Mouse (Mus musculus) urinary bladder, postnatal 10 days (tissue): ENCODE results near the gene Tubb5.

Source experiments
- DNase-seq: peaks from one replicate; pipeline ENCODE4 v3.0.0; 2022; ENCODE audit warnings: low spot score

The Tubb5 gene

DNA sequence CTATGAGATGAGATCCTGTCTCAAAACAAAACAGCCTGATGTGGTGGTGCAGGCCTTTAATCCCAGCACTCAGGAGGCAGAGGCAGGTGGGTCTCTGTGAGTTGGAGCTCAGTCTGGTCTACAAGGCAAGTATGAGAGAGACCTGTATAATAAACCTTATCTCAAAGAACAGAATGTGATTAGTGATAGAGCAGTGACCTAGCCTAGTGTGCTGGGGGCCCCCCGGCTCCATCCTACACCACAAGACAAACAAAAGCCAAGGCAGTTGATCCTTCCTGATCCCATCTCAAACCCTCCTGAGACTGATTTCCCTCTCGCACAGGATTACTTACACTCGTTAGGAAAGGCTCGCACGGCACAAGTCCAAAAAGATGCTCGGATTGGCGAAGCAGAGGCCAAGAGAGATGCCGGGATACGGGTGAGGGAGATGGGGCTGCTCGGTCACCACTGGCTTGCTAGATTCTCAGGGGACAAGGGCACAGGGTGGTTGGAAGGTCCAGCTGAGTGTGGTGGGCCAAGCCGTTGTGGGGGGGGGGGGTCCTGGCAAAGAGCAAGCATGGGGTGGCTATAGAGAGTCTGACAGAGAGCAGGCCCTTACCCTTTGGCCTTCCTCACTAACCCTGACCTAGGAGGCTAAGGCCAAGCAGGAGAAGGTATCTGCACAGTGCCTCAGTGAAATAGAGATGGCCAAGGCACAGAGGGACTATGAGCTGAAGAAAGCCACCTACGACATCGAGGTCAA, 12.8 kb downstream of the Tubb5 start:
- DNase-seq, result no peak

DNA sequence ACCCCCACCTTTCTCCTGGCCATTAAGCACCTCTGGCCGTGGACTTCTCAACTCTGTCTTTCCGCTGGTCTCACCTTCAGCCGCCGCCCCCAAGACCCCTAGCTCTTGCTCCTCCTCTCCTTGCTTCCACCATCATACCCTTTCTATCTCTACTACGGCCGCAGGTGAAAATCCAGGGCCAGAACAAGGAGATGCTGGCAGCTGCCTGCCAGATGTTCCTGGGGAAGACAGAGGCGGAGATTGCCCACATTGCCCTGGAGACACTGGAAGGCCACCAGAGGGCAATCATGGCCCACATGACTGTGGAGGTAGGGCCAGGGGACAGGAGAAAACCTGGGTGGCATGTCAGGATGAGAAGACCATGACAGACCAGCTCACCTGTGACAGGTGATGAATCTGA, 13.7 kb downstream of the Tubb5 start:
- no peak for DNase-seq

DNA sequence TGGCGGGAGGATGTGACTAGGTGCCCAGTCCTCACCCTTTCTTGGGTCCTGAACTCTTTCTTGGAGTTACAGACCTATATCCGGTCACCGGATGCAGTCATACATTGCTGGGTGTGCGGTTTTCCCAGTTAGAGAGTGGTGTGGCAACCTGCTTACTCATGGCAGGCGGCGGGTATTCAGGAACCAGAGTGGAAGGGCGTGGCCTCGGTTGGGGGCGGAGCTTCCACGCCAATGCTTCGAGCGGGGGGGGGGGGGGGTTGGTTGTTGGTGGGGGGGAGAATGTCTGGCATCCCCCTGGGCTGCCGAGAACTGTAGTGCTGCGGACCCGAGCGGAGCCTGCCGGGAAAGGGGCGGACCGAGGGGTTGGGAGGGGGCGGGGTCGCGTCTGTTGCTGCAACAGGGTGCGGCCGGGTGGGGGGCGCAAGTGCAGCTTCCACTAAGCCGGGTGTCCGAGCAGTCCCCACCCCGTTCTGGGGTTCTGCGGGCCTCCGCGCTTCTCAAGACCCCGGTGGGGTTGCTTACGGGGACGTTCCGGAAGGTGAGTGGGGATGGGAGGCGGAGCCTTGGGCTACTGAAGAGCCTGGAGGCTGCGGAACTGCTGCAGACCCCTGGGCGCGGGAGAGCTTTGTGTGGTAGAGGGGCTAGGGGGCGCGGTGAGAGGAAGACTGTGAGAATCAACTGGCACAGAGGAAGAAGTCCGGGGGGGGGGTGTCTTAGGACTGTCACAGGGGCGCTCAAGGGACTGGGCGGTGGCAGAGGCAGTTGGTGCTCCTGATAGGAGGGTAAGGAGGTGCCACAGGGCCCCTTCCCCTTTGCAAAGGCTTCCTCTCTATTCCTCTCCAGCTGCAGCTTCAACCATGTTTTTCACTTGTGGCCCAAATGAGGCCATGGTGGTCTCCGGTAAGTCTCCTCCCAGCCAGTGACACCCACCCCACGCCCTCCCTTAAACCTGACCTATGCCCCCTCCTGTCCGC, 14.9 kb downstream of the Tubb5 start, which contains the start of gene Flot1:
Gene Flot1 (plus strand): TSS at position 267 of the 974 bp plus-strand sequence.
- DNase-seq, result peak; percentile 62

DNA sequence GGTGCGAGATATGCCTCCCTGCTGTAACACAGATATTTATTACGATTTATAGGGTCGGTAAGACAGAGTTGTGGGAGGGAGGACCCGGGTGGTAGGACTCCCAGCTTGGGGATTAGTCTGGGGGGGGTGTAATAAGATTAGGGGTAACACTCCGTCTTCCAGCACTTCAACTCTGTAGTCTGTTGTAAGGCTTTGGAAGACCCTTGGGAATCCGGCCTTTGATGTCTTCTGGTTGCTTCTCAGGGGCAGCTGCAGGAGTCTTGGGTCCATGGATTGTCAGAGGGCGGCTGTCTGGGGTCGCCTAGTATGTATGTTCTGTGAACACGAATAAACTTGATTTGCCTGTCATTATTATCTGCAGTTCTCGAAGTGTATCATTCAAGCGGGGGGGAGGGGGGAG, 15.5 kb downstream of the Tubb5 start:
- DNase-seq, result no peak

DNA sequence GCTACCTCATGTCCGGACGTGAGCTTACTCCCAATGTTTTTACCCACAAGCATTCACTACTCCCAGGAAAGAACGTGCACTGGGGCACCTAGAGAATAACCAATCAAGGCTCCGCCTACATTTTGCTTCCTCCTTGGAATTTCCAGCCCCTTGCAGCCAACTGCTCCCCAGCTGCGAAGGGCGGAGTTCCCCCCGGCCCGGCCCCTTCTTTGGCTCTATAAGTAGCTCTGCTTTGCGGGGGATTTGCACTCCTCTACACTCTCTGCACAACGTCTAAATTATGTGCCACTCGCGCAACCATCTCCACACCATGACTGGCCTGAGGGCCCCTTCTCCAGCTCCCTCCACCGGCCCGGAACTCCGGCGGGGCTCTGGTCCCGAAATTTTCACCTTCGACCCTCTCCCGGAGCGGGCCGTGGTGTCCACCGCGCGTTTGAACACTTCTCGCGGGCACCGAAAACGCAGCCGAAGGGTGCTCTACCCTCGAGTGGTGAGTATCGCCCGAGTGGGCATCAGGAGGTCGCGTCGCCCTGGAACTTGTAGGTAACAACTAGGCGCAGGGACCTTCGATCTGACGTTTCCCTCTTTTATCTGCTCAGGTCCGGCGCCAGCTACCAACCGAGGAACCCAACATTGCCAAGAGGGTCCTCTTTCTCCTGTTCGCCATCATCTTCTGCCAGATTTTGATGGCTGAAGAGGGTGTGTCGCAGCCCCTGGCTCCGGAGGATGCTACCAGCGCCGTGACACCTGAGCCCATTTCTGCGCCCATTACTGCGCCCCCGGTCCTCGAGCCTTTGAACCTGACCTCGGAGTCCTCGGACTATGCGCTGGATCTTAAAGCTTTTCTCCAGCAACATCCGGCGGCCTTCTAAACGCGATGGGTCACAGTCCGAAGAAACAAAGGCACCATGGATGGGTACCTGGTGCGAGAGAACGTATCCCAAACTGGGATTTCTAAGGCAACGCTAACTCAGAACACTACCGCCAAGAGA, 16.4 kb downstream of the Tubb5 start, which contains the start of gene Ier3:
Gene Ier3 (plus strand): TSS at position 246 of the 992 bp plus-strand sequence.
- peak; percentile 67 for DNase-seq

DNA sequence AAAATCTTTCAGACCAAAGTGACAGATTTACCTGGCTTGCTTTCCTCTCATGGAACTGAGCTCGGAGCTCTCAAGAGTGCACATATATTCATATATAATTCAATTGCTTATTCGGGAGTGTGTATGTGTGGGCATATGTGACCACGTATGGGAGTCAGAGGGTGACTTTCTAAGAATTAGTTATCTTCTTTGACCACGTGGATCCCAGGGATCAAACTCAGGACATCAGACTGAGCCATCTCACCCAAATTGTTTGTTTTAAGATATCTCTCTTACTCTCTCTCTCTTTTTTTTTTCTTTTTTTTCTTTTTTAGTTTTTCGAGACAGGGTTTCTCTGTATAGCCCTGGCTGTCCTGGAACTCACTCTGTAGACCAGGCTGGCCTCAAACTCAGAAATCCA, 18.0 kb downstream of the Tubb5 start:
- no peak for DNase-seq

DNA sequence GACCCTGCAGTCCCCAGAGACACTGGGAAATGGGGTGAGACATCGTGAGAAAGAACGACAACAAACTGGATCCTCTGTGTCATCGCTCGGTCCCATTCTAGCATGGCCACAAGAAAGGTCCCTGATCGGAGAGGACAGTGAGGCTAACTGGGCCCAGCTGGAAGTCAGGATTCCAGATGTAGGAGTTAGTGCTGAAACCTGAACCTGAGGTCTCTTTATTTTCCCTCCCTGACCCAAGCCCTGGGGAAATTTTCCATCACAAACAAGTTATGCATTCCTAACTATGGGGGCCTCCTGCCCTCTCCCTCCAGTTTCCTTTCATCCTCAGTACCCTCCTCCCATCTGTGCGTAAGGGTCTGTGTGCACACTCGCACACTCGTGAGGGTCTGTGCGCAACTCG, 20.9 kb downstream of the Tubb5 start:
- no peak for DNase-seq

DNA sequence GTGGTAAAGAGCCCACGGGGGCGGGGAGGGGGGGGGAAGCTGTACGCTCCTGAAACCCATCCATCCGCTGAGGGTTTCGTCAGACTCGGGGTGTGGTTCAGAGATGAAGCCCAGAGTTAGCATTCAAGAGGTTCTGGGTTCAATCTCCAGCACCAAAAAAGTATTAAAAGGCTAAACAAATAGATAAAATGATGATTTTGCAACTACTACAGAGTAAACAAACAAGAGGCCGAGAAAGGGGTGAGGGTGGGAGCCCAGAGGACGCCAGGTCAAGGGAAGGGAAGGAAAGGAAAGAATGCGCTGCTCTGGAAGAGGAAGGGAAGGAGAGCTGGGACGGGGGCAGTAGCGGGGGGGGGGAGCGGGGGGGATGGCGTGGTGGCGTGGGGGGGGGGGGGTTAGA, 21.4 kb downstream of the Tubb5 start:
- no peak for DNase-seq

DNA sequence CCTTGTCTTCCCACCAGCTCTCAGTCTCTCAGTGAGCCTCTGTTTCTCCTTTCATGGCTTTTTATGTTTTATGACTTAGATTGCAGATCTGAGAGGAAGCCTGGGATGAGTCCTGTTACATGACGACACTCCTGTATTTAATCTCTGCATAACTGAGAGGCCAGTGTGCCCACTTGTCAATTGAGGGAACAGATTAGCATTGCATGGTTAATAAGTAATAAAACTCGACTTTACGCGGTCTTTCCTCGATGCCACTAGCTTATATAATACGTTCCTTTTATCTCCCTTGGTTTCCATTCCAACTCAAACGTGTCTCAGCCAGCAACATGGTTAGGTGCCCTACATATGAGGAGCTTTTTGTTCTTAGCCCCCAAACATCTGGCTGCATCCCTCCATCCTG, 22.3 kb downstream of the Tubb5 start:
- DNase-seq, result no peak

DNA sequence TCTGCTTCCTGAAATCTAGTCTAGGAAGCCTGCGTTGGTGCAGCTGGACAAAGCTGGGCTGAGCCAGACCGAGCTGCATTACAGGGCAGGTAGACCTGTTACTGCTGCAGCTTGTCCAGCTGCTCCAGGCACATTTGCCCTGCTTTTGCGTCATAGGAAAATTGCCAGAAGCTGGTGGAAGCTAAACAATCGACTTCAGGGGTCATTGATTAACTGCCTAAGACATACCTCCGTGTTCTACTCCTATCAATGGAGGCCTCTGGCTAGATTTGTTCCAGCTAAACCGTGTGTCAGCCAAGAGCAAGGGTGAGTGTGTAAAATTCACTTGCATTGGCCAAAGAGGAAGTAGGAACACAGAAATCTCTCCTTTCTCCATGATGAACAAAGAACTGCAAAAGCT, 23.4 kb downstream of the Tubb5 start:
- no peak for DNase-seq

DNA sequence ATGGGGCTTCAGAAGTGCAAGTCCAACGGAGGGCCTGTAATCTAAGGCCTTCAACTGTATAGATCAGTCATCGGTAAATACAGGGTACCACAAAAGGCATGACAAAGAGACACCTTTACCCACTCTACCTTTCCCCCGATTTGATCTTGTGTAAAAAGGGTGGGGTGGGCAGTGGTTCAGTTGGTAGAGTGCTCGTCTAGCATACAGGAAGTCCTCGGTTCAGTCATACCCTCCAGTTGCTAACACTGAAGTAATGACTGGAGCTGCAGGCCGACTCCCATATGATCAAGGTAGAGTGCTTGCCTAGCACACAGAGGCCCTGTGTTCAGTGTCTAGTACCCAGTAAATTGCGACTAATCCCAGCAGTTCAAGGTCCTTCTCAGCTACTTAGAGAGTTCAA, 24.5 kb downstream of the Tubb5 start:
- DNase-seq, result no peak

DNA sequence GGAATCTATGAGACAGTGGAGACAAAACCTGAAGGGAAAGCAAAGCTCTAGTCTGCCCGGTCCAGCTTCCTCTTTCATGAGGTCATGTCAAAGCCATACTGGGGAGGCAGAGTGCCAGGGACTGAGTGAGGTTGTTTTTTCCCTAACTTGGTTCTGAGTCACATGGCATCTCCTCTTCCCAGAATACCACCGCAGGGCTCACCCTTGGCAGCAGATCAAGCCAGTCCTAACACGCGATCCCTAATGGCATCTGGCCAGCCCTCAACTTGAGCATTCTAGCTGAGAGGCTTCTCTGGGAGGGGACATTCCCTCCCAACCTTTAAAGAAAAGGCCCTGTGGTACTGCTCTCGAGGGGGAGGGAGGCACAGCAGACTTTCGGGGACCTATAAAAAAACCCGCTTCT, 24.9 kb downstream of the Tubb5 start:
- DNase-seq, result peak; percentile 85

DNA sequence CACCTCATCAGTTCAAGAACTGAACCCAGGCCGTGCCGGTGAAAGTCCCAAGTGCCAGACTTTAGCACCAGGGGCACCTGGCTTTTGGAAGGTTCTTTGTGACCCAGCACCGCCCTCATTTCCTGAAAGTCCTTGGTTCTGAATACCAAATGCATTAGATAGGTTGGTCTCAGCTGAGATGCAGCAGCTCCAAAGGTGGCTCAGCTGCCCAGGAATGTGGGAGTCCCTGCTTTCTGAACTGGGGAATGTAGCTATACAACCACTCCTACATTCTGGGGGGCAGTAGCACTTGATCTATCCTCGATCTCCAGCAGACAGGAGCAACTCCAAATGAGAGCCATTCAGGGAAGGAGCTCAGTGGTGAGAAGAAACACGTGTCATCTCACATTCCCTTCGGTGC, 25.4 kb downstream of the Tubb5 start:
- no peak for DNase-seq

DNA sequence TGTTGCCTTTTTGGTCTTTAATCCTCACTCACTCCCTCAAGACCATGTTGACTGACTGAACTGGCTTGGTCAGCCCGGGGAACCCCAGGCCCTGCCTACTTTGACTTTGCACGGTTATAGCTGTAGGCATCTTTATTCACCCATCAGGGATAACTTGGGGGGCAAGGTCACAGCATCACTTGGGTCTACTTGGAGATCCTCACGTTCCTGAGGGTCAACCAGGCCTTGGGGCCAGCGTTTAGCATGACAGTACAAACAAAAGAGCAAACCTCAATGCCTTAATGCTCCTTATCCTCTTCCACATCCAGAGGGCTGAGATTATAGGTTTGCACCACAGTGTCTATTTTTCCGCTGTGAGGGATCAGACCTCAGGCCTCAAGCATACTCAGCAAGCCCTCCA, 25.8 kb downstream of the Tubb5 start:
- no peak for DNase-seq

DNA sequence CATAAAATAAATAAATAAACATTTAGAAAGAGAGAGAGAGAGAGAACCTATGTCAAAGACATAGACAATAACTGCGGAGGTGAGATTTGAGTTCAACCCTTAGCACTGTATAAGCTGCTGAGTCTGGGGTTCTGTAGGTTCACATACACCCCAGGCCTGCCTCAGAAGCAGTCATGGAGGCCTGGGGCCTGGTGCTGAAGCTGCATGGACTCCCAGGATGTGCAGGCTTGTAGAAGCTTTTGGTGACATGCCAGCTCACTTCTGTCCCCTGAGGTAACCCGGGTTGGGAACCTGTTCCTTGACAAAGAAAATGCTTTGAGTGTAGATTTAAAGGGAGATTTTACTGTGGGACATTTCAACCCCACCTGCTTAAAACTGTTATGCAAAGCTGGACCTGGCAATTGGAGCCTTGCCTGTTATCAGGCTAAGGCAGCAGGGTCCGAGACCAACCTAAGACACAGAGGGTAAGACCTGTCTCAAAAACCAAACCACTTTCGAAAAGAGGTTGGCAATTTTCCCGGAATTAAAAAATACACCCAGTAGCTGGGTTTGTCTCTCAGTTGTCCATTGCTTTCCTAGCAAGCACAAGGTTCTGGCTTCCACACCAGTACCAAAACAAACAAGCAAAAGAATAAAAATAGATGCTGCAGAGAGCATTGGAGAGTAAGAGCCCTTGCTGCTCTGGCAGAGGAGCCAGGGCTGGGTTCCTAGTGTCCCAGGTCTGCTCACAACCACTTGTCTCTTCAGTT, 27.0 kb downstream of the Tubb5 start:
- DNase-seq, result no peak

DNA sequence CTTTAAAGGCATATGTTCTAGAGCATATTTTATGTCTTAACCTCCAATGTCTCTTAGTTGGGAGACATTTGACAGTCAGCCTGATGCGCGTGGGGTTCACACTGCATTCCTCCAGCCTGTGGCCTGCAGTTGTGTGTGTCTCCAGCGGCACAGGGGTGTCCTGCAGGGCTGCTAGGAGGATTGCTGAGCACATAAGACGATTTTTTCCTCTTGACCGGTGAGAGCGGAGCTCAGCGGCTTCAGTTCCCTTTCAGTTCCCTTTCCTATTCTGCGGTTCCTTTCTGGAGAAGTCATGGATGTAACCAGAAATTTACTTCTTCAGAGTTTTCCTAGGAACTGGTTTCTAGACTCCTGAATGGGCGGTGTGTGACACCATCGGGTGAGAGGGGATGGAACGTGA, 28.7 kb downstream of the Tubb5 start:
- DNase-seq, result no peak

DNA sequence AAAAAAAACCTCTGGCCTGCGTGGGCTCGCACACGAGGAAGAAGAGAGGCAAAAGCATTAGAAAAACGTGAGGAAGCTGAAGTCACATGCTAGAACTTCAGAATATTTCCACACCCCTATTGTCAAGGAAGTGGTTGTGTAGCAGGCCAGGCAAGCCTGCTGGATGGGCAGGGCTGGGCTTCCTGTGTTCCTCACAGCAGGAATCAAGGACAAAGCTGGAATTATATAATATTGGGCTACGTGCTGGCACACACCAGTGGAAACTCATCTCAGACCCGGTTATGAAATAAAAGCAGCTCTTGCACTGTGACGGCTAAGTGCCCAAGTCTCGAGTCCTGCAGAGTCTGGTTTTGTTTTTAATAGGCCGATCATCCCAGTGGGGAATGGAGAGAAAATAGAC, 30.0 kb downstream of the Tubb5 start:
- DNase-seq, result no peak

DNA sequence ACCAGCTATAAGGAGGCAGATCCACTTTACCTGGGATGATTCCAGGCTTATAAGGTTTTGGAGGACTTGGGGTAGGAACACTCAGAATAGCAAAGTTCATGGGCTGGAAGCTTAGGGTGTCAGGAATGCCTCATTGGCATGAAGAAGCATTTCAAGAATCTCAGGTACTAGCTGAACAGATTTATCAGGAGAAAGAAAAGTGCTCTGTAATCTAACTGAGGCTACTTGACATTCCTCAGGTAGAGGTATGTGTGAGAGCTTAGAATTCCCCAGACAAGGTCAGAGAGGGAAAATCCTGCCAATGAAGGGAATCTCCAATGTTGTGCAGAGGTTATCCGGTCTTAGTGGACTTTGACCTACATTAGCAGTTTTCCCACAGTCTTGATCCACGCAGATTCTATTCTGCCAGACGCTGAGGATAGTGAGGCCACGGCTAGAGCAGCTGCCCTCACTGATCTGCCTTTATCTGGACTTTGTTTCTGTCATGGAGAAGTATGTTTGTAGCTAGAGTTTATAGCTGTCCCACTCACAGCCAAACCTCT, 34.2 kb downstream of the Tubb5 start:
- DNase-seq, result no peak

DNA sequence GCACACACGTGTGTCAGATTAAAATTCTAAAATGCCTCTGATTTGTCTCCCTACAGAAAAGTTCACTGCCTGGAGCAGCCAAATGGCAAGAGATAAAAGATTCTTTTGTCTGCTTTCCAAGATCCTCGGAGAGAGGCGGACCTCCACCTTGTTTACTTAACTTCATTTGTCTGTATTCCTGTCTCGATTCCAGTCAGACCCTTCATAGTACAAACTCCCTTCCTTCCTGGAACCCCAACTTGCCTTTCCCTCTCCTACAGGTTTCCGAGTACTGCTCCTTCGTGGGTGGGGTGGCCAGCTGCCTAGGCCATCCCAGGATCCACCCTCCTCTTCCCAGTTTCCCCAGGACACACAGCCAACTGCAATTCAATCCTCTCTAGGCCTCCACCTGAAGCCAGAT, 35.1 kb downstream of the Tubb5 start:
- DNase-seq, result no peak

DNA sequence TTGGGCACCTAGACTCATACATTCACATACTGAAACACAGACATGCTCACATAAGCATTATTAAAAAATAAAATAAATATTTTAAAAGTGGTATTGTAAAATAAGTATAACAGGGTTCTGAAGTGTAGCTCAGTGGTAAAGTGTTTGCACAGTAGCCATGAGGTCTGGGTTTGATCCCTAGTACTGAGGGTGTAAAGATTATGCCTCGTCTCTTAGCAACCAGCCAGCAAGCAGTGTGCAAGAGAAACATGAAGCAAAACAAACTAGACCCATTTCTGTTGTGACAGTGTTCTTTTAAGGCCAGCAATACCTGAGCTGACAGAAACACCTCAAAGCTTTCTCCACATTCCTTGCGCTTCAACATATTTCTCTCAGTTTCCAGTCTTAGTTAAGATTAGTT, 37.2 kb downstream of the Tubb5 start:
- DNase-seq, result no peak

DNA sequence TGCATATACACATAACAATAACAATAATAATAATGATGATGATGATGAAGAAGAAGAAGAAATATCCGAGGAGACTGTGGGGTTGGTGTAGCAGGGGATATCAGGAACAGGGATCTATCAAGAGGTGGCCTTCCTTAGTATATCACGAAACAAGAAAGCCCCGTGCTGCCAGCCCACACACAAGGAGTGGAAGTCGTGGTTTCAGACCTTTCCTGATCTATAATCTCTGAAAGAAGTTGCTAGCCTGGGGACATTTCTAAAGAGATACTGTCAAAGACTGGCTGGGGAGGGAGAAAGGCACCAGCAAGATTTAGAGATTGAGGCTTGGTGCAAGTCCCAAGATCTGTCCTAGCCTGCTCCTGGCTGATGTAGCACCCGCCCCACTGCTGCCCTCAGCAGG, 41.3 kb downstream of the Tubb5 start:
- DNase-seq, result no peak
